Mouse (Mus musculus): ENCODE measurements around the gene Fut1. TPM values are rescaled to one million over a fixed set of nuclear protein-coding genes. Genes with fewer than 3 reads are reported as not detected.

Fut1 gene
- total RNA-seq (2014; rRNA removed) (not detected in 2 replicates), polyA plus RNA-seq (2012; rRNA removed) (0.15 and 0.21 TPM in 2 replicates)

DNA sequence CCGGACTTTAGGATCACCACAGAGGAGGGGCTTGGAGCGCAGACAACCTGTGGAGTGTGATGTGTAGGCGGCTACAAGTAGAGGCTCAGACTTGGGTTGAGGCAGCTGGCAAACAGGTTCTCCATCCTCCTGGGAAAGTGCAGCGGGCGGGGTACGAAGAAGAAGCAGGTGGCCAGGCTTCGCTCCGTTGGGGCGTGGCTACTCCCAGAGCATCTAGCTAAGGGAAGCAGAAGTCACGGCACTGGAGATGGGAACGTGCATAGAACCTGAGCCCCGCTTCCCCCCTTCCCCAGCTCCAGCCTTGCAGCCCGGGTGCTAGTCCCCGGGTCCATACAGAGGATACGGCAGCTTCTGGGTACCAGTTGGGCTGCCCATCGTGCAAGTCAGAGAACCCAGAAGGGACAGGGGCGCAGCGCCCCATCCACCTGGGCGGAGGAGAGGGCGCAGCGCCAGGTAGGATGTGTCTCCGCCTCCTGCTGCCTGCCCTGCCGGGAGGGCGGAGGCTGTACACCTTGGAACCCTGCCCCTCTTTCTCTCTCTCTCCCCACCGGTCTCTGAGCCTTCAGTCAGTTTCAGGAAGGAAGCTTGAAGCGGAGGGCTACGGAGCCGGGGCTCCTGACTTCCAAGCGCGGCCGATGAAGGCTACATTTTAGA, at the start of gene Fut1:
Gene Fut1 (plus strand): TSS at position 248 of the 654 bp plus-strand sequence.
- peaks cover 10% of the 10 kb centered on the region for H3K4me1 ChIP-seq (ENCODE audit: control insufficient read depth, insufficient read depth, low read length)
- H3K27ac ChIP-seq (replicated peaks; ENCODE audit: insufficient read depth, low read depth, low read length): no peak within 1 kb of the TSS; the same call in 1 of the 2 replicates
- no peaks in the 10 kb centered on the region for H3K27me3 ChIP-seq (ENCODE audit: control insufficient read depth, insufficient read depth, low read length)
- no peak within 1 kb of the TSS for H3K4me3 ChIP-seq (ENCODE audit: insufficient read depth, low read depth, low read length)
- no peak within 1 kb of the TSS for H3K9ac ChIP-seq (ENCODE audit: low read depth, low read length)
- no peaks in the 10 kb centered on the region for H3K79me2 ChIP-seq (ENCODE audit: control insufficient read depth, insufficient read depth, low read length)
- TF ChIP-seq POLR2A (IDR thresholded peaks at IDR 0.05; ENCODE audit: extremely low read depth, insufficient read depth, low read length) (no peak), CTCF (IDR thresholded peaks at IDR 0.05; ENCODE audit: low read depth, low read length) (no peak)
- H3K36me3 ChIP-seq (ENCODE audit: control insufficient read depth, insufficient read depth, low read length): no peaks in the 10 kb centered on the region
- 43% methylated on average over 31 of the region's 31 CpGs for WGBS
- DNase-seq (ENCODE audit: extremely low read depth, low read depth, low spot score): no peak

DNA sequence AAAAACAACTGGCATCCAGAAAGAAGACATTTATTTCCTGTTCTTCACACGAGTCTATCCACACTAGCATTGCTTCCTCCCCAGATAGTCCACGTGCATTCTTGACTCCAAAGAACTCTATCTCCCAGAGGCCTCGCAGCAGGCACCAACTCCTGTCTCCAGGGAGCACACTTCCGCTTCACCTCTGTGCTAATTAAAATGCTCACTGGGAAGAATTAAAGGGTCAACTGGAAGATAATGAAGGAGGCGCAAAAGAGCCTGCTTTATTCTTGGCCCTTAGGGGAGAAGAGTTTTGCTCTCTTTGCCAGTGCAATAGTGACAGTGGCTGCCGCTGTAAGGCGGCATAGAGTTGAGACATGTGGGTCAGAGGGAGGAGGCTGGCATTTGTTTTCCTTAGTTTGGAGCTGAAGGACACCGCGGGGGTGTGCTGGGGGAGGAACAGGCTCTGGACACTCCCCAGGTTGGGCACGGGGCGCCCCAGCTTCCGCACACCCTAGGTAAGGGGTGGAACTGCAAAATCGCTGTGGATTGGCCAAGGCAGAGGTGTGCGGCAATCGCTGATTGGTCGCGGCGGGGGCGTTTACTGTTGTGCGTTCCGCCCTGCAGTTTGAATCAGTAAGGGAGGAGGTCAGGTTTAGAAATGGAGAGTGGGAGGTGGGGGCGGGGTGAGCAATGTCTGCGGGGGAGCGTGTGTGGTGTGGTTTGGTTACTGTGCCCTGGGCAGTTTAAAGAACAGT, 49.1 kb upstream of the Fut1 start:
- 0 out of 2 replicates have a peak overlapping the region, but pooled peaks have one; percentile 1 for H3K4me3 ChIP-seq (ENCODE audit: insufficient read depth, low read depth, low read length)
- peak; percentile 97 for DNase-seq (ENCODE audit: extremely low read depth, low read depth, low spot score)
- H3K79me2 ChIP-seq (ENCODE audit: control insufficient read depth, insufficient read depth, low read length): no peaks in the 10 kb centered on the region
- TF ChIP-seq POLR2A (IDR thresholded peaks at IDR 0.05; ENCODE audit: extremely low read depth, insufficient read depth, low read length) (peak; percentile 18; the same call in 1 of the 2 replicates), CTCF (IDR thresholded peaks at IDR 0.05; ENCODE audit: low read depth, low read length) (no peak)
- H3K4me1 ChIP-seq (ENCODE audit: control insufficient read depth, insufficient read depth, low read length): peaks cover 7% of the 10 kb centered on the region
- WGBS: under 1% methylated on average over 24 of the region's 24 CpGs
- H3K36me3 ChIP-seq (ENCODE audit: control insufficient read depth, insufficient read depth, low read length): peaks cover 13% of the 10 kb centered on the region
- H3K9ac ChIP-seq (ENCODE audit: low read depth, low read length): peak overlapping the region; percentile 37
- H3K27me3 ChIP-seq (ENCODE audit: control insufficient read depth, insufficient read depth, low read length): no peaks in the 10 kb centered on the region
- peak overlapping the region; percentile 87 for H3K27ac ChIP-seq (replicated peaks; ENCODE audit: insufficient read depth, low read depth, low read length)

DNA sequence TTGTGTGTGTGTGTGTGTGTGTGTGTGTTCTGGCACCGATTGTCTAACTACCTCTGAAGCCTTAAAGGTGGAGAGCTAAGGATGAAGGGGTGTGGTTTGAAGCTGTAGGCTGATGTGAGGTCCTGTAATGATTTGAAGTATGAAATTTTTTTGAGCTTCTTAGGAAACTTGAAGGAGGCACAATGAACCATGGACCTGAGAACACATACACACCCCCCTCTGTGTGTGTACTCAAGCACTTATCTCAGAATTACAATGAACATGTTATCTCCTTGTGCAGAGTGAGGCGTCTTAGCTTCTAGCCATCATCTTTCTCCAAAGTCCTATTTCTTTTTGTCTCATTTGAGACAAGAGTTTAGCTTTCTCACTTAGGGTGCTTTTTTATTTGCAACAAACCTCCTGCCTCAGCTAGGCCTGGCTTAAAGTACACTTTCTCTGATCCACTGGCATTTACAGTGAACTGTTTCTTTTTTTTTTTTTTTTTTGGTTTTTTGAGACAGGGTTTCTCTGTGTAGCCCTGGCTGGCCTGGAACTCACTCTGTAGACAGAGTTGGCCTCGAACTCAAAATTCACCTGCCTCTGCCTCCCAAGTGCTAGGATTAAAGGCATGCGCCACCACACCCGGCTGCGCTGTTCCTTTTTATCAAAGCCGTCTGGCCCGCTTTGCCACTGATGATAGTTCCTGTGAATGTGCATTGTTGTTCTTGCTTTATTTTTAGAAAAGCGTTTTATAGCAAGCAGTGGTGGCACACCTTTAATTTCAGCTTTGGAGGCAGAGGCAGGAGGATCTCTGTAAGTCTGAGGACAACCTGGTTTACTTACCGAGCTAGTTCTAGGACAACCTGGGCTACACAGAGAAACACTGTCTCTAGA, 48.3 kb upstream of the Fut1 start:
- Histone ChIP-seq H3K9ac (ENCODE audit: low read depth, low read length) (peak overlapping the region; percentile 37), H3K4me1 (ENCODE audit: control insufficient read depth, insufficient read depth, low read length) (peaks cover 7% of the 10 kb centered on the region), H3K4me3 (ENCODE audit: insufficient read depth, low read depth, low read length) (no peak overlapping the region)

DNA sequence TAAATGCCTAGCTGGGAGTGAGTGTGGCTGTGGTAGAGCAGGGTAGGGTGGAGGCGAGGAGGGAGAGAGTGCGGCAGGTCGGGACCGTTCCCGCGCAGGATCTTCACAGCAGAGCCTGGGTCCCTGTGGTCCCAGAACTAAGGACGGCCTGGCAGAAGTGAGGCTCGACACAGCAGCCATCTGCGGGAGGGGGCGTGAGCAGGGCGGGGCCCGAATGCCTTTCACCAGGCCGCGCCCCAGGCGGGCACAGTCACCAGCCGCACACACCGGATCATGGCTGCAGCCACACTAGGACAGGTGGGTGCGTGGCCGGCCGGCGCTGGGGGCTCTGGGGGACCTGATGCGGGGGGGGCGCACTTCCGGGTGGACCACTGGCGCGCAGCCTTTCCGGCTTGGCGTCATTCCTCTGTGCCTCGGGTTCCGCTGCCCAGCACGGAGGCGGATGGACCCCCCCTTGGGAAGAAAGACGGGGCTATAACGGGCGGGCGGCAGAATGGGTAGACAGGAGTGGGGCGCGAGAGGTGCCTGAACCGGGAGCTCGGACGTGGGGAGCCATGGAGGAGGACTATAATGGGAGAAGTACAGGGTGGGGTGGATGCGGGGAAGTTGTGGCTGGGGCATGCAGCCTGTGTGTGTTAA, 46.9 kb upstream of the Fut1 start, which contains the start of gene Bcat2:
Gene Bcat2 (plus strand): TSS at position 51 of the 639 bp plus-strand sequence.
- Histone ChIP-seq H3K4me1 (ENCODE audit: control insufficient read depth, insufficient read depth, low read length) (peaks cover 7% of the 10 kb centered on the region), H3K9ac (ENCODE audit: low read depth, low read length) (peak within 1 kb of the TSS; percentile 63), H3K27ac (replicated peaks; ENCODE audit: insufficient read depth, low read depth, low read length) (peak within 1 kb of the TSS; percentile 87), H3K4me3 (ENCODE audit: insufficient read depth, low read depth, low read length) (peak within 1 kb of the TSS; percentile 64), H3K79me2 (ENCODE audit: control insufficient read depth, insufficient read depth, low read length) (peaks cover 12% of the 10 kb centered on the region; the same call in 1 of the 2 replicates), H3K27me3 (ENCODE audit: control insufficient read depth, insufficient read depth, low read length) (no peaks in the 10 kb centered on the region), H3K36me3 (ENCODE audit: control insufficient read depth, insufficient read depth, low read length) (peaks cover 13% of the 10 kb centered on the region)
- no peak for TF ChIP-seq POLR2A (IDR thresholded peaks at IDR 0.05; ENCODE audit: extremely low read depth, insufficient read depth, low read length)
- no peak for TF ChIP-seq CTCF (IDR thresholded peaks at IDR 0.05; ENCODE audit: low read depth, low read length)
- WGBS: 60% methylated on average over 42 of the region's 42 CpGs
- no peak for DNase-seq (ENCODE audit: extremely low read depth, low read depth, low spot score)

More for the DNA sequence above, 48.3 kb upstream of the Fut1 start:
- H3K27ac ChIP-seq (replicated peaks; ENCODE audit: insufficient read depth, low read depth, low read length): peak overlapping the region; percentile 87
- 70% methylated on average over 10 of the region's 10 CpGs for WGBS
- H3K79me2 ChIP-seq (ENCODE audit: control insufficient read depth, insufficient read depth, low read length): 0 out of 2 replicates have a peak, but pooled peaks cover 3% of the 10 kb centered on the region
- no peak for DNase-seq (ENCODE audit: extremely low read depth, low read depth, low spot score)
- no peaks in the 10 kb centered on the region for H3K27me3 ChIP-seq (ENCODE audit: control insufficient read depth, insufficient read depth, low read length)
- no peak for TF ChIP-seq POLR2A (IDR thresholded peaks at IDR 0.05; ENCODE audit: extremely low read depth, insufficient read depth, low read length)
- TF ChIP-seq CTCF (IDR thresholded peaks at IDR 0.05; ENCODE audit: low read depth, low read length): no peak
- peaks cover 13% of the 10 kb centered on the region for H3K36me3 ChIP-seq (ENCODE audit: control insufficient read depth, insufficient read depth, low read length)

GRCm38 (mm10) chr7:45571966-45572365, 45.1 kb upstream of the Fut1 start:
- Histone ChIP-seq H3K4me3 (ENCODE audit: insufficient read depth, low read depth, low read length) (no peak overlapping the region), H3K4me1 (ENCODE audit: control insufficient read depth, insufficient read depth, low read length) (peaks cover 11% of the 10 kb centered on the region), H3K79me2 (ENCODE audit: control insufficient read depth, insufficient read depth, low read length) (peaks cover 12% of the 10 kb centered on the region; the same call in 1 of the 2 replicates), H3K27ac (replicated peaks; ENCODE audit: insufficient read depth, low read depth, low read length) (peak overlapping the region; percentile 29; the same call in 1 of the 2 replicates), H3K27me3 (ENCODE audit: control insufficient read depth, insufficient read depth, low read length) (no peaks in the 10 kb centered on the region), H3K36me3 (ENCODE audit: control insufficient read depth, insufficient read depth, low read length) (peaks cover 13% of the 10 kb centered on the region), H3K9ac (ENCODE audit: low read depth, low read length) (no peak overlapping the region)
- peak; percentile 38 for DNase-seq (ENCODE audit: extremely low read depth, low read depth, low spot score)
- 4% methylated on average over 1 of the region's 1 CpGs for WGBS
- TF ChIP-seq POLR2A (IDR thresholded peaks at IDR 0.05; ENCODE audit: extremely low read depth, insufficient read depth, low read length) (no peak), CTCF (IDR thresholded peaks at IDR 0.05; ENCODE audit: low read depth, low read length) (no peak)

Measured in liver, adult 2 months (tissue).